Mouse (Mus musculus): Measurements from ENCODE around the gene Fam178b.

- TF ChIP-seq EP300 (IDR thresholded peaks at IDR 0.05; ENCODE audit: insufficient read depth, low read depth, low read length), result no peak
- TF ChIP-seq CTCF (IDR thresholded peaks at IDR 0.05; ENCODE audit: low read depth, low read length), result no peak
- TF ChIP-seq POLR2A (IDR thresholded peaks at IDR 0.05; ENCODE audit: insufficient read depth, low read length), result no peak
Measured at GRCm38 (mm10) chr1:36576991-36577675, 105.8 kb downstream of the Fam178b start.
